Mouse (Mus musculus): ENCODE results near the gene Calcrl. TPM values are rescaled to one million over a fixed set of nuclear protein-coding genes. Genes with fewer than 3 reads are reported as not detected.

The Calcrl gene
- total RNA-seq, 1 experiment, result 1.2 TPM

DNA sequence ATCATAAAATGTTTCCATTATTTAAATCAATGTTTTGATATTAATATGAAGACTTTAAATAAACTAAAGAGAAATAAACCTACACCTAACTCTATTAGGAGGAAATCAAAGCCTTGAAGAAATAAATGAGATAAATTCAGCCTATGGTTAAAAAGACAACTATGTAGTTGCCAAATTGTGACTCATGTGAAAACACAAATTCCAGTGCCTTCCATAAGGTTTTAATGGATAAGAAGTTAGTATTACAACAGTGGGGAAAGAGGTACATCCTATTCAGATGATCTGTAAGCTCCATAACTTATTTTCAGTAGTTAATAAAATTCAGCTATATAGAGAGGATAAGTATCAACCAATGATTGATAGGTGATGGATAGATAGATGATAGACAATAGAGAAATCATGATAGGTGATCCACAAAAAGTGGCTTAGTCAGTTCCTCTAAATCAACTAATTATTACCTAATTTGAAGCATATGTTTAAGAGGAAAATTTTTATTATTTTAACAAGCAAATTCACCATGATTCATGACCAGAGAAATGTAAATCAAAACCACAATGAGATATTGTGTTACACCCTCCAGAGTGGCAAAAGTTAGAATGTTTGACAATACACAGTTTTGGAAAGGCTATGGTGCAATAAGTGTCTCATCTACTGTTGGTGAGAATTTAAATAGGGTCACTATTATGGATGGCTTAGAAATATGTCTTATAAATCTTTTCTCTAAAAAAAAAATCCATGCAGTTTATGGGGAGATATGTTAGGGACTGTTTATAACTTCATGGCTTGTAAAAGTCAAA is 15.2 kb downstream of the Calcrl start:
- in situ Hi-C loops (cut with MboI; ENCODE audit: low sequenced_read_pairs in 2 of 2, unreplicated experiment in 2 of 2), result no loop called here
- H3K36me3 ChIP-seq (ENCODE audit: control insufficient read depth, insufficient read depth, low read length, poor library complexity, severe bottlenecking), result no peaks in the 10 kb centered on the region
- no peaks in the 10 kb centered on the region for H3K9me3 ChIP-seq (ENCODE audit: control insufficient read depth, insufficient read depth, low read depth, low read length)
- DNase-seq (ENCODE audit: low read depth, low spot score), result no peak
- H3K9ac ChIP-seq (ENCODE audit: insufficient read depth, low read depth, low read length, poor library complexity, severe bottlenecking), result no peak overlapping the region
- H3K27ac ChIP-seq (ENCODE audit: insufficient read depth, low read depth, low read length, poor library complexity, severe bottlenecking), result no peak overlapping the region
- H3K4me3 ChIP-seq (ENCODE audit: insufficient read depth in 1 of 2, low read depth in 1 of 2, low read length in 2 of 2, poor library complexity in 1 of 2, severe bottlenecking in 1 of 2), result no peak overlapping the region
- H3K4me1 ChIP-seq (ENCODE audit: control insufficient read depth in 2 of 2, insufficient read depth in 2 of 2, low read length in 2 of 2, poor library complexity in 1 of 2), result no peaks in the 10 kb centered on the region
- no peak for TF ChIP-seq ZC3H11A (IDR thresholded peaks at IDR 0.05; ENCODE audit: borderline replicate concordance, low read depth, low read length)
- no peak for TF ChIP-seq ZNF384 (IDR thresholded peaks at IDR 0.05; ENCODE audit: low read depth, low read length)
- TF ChIP-seq HCFC1 (IDR thresholded peaks at IDR 0.05; ENCODE audit: borderline replicate concordance, insufficient read depth, low read length), result no peak
- no peak for TF ChIP-seq MAFK (IDR thresholded peaks at IDR 0.05; ENCODE audit: insufficient read depth, low read depth, low read length)

DNA sequence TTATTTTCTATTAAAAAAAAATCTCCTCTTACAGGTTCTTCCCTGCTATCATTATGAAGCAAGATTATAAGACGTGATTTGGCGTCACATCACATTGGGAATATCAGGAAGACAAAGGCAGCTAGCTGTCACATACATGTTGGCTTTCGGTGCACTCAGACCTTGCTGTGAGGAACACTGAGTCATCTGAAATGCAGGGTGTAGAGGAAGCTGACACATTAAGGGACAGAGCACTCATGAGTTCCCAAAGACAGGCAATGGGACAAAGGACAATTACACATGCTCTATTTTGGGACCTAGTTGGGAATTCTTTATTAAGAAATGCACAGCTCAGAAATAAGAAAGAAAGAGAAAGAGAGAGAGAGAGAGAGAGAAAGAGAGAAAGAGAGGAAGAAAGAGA is 20.4 kb downstream of the Calcrl start:
- no peaks in the 10 kb centered on the region for H3K36me3 ChIP-seq (ENCODE audit: control insufficient read depth, insufficient read depth, low read length, poor library complexity, severe bottlenecking)
- no peak overlapping the region for H3K4me3 ChIP-seq (ENCODE audit: insufficient read depth in 1 of 2, low read depth in 1 of 2, low read length in 2 of 2, poor library complexity in 1 of 2, severe bottlenecking in 1 of 2)
- TF ChIP-seq ZNF384 (IDR thresholded peaks at IDR 0.05; ENCODE audit: low read depth, low read length) (no peak), HCFC1 (IDR thresholded peaks at IDR 0.05; ENCODE audit: borderline replicate concordance, insufficient read depth, low read length) (no peak), MAFK (IDR thresholded peaks at IDR 0.05; ENCODE audit: insufficient read depth, low read depth, low read length) (no peak), ZC3H11A (IDR thresholded peaks at IDR 0.05; ENCODE audit: borderline replicate concordance, low read depth, low read length) (no peak), CHD2 (IDR thresholded peaks at IDR 0.05; ENCODE audit: low read depth, low read length) (no peak)
- in situ Hi-C loops (cut with MboI; ENCODE audit: low sequenced_read_pairs in 2 of 2, unreplicated experiment in 2 of 2), result no loop called here
- H3K9ac ChIP-seq (ENCODE audit: insufficient read depth, low read depth, low read length, poor library complexity, severe bottlenecking), result no peak overlapping the region
- DNase-seq (ENCODE audit: low read depth, low spot score), result no peak
- H3K27ac ChIP-seq (ENCODE audit: insufficient read depth, low read depth, low read length, poor library complexity, severe bottlenecking), result no peak overlapping the region
- H3K4me1 ChIP-seq (ENCODE audit: control insufficient read depth in 2 of 2, insufficient read depth in 2 of 2, low read length in 2 of 2, poor library complexity in 1 of 2), result no peaks in the 10 kb centered on the region
- no peaks in the 10 kb centered on the region for H3K9me3 ChIP-seq (ENCODE audit: control insufficient read depth, insufficient read depth, low read depth, low read length)

DNA sequence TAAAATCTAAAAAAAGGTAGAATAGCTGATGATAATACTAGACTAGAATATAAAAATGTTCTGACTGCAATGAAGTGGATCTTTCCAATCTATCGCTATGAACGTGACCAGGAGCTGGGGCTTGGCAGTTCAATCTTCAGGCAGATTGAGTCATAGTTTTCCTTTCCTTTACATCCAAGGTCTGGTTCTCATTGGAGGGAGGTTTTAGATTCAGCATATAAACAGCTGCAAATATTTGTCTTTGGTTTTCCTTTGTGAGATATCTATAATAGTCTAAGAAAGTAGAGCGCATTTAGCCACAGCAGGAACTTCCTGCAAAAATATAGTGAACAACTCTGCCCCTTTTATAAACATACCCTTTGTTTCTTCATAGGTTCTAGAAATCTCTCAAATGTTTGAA is 22.5 kb downstream of the Calcrl start:
- Histone ChIP-seq H3K4me3 (ENCODE audit: insufficient read depth in 1 of 2, low read depth in 1 of 2, low read length in 2 of 2, poor library complexity in 1 of 2, severe bottlenecking in 1 of 2) (no peak overlapping the region), H3K4me1 (ENCODE audit: control insufficient read depth in 2 of 2, insufficient read depth in 2 of 2, low read length in 2 of 2, poor library complexity in 1 of 2) (no peaks in the 10 kb centered on the region), H3K27ac (ENCODE audit: insufficient read depth, low read depth, low read length, poor library complexity, severe bottlenecking) (no peak overlapping the region), H3K9me3 (ENCODE audit: control insufficient read depth, insufficient read depth, low read depth, low read length) (no peaks in the 10 kb centered on the region), H3K36me3 (ENCODE audit: control insufficient read depth, insufficient read depth, low read length, poor library complexity, severe bottlenecking) (no peaks in the 10 kb centered on the region), H3K9ac (ENCODE audit: insufficient read depth, low read depth, low read length, poor library complexity, severe bottlenecking) (no peak overlapping the region)
- no peak for TF ChIP-seq ZC3H11A (IDR thresholded peaks at IDR 0.05; ENCODE audit: borderline replicate concordance, low read depth, low read length)
- no peak for TF ChIP-seq MAFK (IDR thresholded peaks at IDR 0.05; ENCODE audit: insufficient read depth, low read depth, low read length)
- TF ChIP-seq CHD2 (IDR thresholded peaks at IDR 0.05; ENCODE audit: low read depth, low read length), result no peak
- TF ChIP-seq HCFC1 (IDR thresholded peaks at IDR 0.05; ENCODE audit: borderline replicate concordance, insufficient read depth, low read length), result no peak
- TF ChIP-seq ZNF384 (IDR thresholded peaks at IDR 0.05; ENCODE audit: low read depth, low read length), result no peak
- DNase-seq (ENCODE audit: low read depth, low spot score), result no peak
- in situ Hi-C loops (cut with MboI; ENCODE audit: low sequenced_read_pairs in 2 of 2, unreplicated experiment in 2 of 2), result no loop called here

DNA sequence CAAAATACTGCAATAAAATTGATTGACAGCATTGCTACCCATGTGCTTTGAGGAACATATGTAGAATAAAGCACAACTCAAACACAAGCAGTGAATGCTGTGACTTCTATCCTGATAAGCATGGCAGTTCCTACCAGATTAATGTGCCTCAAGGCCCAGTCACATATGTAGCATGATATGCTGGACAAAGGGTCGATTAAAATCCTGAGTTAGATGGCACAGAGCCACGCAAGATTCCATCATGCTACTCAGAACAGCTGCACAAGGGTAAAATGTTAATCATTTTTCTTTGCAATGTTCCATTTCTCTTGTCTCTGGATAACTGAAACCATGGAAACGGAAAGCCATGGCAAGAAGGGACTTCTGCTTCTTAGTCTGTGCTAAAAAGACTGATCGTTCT is 28.7 kb downstream of the Calcrl start:
- no peak for DNase-seq (ENCODE audit: low read depth, low spot score)
- in situ Hi-C loops (cut with MboI; ENCODE audit: low sequenced_read_pairs in 2 of 2, unreplicated experiment in 2 of 2), result no loop called here
- H3K36me3 ChIP-seq (ENCODE audit: control insufficient read depth, insufficient read depth, low read length, poor library complexity, severe bottlenecking), result no peaks in the 10 kb centered on the region
- H3K9ac ChIP-seq (ENCODE audit: insufficient read depth, low read depth, low read length, poor library complexity, severe bottlenecking), result no peak overlapping the region
- H3K4me1 ChIP-seq (ENCODE audit: control insufficient read depth in 2 of 2, insufficient read depth in 2 of 2, low read length in 2 of 2, poor library complexity in 1 of 2), result no peaks in the 10 kb centered on the region
- TF ChIP-seq CHD2 (IDR thresholded peaks at IDR 0.05; ENCODE audit: low read depth, low read length), result no peak
- no peak for TF ChIP-seq MAFK (IDR thresholded peaks at IDR 0.05; ENCODE audit: insufficient read depth, low read depth, low read length)
- TF ChIP-seq HCFC1 (IDR thresholded peaks at IDR 0.05; ENCODE audit: borderline replicate concordance, insufficient read depth, low read length), result no peak
- no peak for TF ChIP-seq ZNF384 (IDR thresholded peaks at IDR 0.05; ENCODE audit: low read depth, low read length)
- no peak for TF ChIP-seq ZC3H11A (IDR thresholded peaks at IDR 0.05; ENCODE audit: borderline replicate concordance, low read depth, low read length)
- H3K27ac ChIP-seq (ENCODE audit: insufficient read depth, low read depth, low read length, poor library complexity, severe bottlenecking), result no peak overlapping the region
- H3K4me3 ChIP-seq (ENCODE audit: insufficient read depth in 1 of 2, low read depth in 1 of 2, low read length in 2 of 2, poor library complexity in 1 of 2, severe bottlenecking in 1 of 2), result no peak overlapping the region
- H3K9me3 ChIP-seq (ENCODE audit: control insufficient read depth, insufficient read depth, low read depth, low read length), result no peaks in the 10 kb centered on the region
